Mouse (Mus musculus): ENCODE measurements around the gene Slc35e3.

The Slc35e3 gene

DNA sequence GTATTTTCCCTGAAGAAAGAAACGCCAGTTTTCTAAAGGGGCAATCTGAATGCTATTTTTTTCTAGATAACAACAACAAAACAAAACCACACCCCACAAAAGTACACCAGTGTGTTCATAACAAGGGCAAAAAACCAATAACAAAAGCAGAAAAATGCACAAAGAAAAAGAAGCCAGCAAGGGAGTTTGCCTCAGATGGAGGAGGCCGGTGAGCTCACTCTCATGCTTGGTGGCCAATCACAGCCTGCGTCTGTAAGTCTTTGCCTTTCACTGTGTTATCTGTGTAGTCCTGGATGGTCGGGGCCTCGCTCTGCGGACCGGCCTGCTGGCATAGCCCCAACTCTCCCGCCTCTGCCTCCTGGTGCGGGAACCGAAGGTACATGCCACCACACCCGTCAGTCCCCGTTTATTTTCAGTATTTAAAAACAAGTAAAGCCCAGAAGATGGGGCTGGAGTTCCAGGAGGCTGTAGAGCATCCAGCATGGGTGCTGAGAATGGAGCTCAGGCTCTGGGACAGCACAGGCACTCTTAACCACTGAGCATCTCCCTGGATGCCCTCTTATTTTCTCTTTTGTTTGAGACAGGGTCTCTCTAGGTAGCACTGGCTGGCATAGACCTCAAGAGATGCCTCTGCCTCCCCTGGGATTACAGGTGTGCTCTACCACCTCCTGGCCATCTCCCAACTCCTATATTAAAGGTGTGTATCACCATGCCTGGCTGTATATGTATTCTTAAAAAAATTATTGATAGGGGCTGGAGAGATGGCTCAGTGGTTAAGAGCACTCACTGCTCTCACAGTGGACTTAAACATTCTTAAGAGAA, 30.3 kb upstream of the Slc35e3 start:
- no peak for DNase-seq (ENCODE audit: low read depth, low spot score)

DNA sequence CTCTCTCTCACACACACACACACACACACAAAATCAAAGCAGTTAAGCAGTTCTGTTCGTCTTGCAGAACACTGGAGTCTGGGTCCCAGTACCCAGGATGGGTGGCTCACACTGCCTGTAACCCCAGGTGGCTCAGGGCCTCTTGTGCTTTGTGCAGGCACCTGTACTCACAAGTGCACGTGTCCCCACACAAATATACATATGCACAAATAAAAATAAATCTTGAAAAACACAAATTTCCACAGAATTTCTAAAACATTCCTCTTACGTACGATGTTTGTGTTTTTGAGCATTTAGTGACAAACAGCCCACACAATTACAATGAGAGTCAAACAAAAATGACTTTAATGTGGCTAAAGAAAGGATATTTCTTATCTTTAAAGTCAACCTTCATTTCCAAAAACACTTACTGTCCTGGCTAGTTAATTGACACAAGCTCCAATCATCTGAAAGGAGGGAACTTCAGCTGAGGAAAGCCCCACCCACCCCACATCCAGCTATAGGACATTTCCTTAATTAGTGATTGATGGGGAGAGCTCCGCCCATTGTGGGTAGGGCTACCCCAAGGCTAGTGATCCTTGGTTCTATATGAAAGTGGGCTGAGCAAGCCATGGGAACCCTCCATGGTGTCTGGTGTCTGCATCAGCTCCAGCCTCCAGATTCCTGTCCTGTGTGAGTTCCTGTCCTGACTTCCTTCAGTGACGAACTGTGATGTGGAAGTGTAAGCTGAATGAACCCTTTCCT, 29.4 kb upstream of the Slc35e3 start:
- peak; percentile 36 for DNase-seq (ENCODE audit: low read depth, low spot score)

DNA sequence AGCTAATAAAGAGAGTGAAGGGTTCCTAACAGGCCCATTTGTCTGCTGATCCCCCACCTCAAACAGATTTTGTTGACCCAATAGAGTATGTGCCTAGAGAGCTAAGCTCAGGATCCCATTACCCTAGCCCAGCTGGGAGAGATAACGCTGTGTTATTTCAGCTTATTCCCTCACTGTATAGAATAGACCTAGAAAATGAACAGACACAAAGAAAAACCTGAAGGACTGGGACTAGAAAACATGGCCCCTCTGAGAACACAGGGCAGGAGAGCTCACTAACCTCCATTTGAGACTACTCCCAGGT, 28.6 kb upstream of the Slc35e3 start:
- no peak for DNase-seq (ENCODE audit: low read depth, low spot score)

DNA sequence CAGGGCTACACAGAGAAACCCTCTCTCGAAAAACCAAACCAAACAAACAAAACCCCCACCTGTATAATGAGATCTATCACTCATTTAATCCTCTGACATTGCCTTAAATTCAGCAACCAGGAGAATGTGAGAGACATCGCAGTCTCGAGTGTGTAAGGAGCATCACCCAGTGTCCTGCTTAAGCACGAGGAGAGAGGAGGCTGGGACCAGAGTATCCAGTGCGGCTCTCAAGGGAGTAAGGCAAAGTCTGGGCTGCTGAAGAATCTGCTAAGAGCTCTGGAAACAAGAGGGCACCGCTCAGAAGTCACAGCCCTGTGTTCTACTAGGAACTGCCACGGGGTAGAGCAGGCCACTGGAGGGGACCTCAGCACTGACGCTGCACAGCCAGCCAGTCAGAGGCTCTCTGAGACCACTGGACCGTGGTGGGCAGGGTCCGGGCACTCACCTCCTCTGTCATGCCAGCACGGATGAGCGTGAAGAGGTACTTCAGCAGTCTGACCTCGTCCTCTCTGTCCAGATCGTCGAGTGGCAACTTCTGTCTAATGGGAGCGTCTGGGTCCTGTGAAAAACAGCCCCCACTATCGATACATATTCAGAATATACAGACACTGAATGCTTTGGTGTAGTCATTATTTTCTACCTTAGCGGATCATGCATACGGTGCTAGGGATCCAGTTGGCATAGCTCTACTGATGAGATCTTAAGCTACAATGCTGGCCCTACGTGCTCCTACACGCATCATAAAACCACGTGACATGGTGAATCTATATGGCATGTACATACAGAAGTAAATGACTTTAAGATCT, 28.0 kb upstream of the Slc35e3 start:
- no peak for DNase-seq (ENCODE audit: low read depth, low spot score)

DNA sequence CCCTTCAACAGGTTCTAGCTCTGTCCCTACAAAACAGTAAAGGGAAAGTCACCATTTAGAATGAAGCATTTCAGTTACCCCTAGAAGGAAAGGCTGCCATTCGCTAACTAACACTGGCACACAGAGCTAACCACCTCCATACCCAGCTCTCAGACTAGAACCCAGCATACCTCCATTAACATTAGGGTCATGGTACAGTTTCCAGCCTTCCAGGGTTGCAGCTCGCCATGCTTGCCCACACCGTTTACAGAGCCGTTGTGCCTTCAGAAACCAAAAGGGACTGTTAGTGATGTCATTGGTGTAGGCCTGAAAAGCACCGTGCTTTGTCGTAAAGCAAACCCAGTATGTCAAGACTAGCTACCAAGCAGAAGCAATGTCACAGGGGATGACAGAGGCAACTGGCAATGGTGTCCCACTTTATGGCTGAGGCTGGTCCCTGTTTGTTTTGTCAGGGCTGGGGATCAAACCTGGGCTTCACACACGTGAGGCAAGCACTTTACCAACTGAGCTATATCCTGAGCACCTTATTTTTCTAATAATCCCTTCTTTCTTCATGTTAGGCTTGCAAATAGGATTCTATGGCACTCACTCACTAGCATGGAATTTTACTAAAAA, 27.0 kb upstream of the Slc35e3 start:
- no peak for DNase-seq (ENCODE audit: low read depth, low spot score)

DNA sequence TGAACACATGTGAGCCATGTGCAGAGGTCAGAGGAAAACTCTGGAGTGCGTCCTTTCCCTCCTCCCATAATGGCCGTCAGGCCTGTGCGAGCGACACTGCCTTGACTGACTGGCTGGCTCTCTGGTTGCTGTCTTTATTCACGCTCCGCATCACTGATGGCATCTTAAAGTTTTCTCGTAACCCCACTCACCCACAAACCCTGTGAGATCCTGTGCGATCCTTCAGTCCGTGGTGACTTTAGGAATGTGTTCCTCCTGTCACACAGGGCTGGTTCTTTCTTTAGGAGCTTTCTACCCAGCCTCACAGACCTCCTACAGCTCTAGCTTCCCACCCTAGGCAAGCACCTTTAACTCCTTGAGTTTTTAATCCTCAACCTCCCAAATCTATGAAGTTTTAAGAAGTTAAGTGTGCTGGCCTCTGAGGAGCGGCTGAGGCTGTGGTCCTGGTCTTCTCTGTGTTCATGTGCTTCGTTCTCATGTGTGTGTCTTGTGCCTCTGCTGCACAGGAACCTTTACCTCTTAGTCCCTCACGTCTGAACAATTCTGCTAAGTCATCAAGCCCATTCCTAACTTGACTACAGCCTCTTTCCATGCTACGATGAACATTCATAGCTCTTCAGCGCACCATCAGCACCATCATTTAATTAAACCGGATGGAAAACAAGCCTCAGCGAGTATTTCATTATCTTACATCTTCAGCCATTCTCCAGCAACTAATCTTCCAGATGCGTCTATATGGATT, 26.4 kb upstream of the Slc35e3 start:
- no peak for DNase-seq (ENCODE audit: low read depth, low spot score)

DNA sequence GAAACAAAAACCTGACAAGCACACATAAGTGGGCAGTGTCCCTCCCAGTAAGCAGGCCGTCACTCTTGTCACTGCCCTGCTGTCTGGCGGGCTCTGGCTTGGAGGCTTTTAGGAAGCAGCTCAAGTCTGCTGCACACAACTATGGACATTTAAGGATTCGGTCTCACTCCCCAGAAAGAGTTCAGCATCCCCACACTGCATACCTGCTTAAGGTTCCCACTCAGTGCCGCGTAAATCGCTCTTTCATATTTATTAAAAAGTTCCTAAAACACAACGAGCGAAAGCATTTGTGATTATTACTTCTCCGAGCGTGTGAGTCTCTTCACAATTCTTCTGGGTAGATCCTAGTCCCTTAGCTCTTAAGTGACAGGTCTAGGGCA, 25.0 kb upstream of the Slc35e3 start:
- DNase-seq (ENCODE audit: low read depth, low spot score), result no peak

DNA sequence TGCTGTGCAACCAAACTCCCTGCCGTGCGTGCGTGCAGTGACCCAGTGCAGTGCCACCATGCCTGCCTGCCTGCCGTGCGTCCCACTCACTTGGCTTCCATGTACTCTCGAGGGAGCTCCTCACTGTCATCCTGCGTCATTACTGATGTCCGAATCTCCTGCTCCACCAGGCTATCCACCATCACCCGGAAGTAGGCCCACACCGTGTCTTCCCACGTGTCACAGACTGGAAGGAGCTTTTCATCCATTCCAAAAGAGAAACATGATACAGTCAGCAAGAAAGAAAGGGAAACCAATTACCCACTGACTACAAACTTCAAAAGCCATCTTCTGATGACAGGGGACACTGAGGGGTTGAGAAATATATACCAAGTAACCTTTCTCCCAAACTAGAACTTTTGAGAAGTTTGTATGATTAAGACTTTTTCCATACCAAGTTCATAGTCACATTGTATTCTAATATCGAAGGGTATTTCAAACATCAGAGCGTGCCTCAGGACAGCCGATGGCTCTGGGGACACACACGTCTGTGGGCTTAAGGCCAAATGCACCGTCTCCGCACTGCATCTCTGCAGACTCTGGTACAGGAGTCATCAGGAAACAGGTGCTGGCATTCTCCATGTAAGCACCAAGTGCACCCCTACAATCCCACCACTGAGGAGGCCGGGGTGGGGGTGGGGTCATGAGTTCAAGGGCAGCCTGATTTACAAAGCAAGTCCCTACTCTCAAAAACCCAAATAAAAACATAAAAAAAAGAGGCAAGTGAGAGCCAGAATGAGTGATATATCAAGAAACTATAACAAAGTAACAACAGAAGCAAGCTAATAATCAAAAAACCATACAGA, 24.3 kb upstream of the Slc35e3 start:
- no peak for DNase-seq (ENCODE audit: low read depth, low spot score)

DNA sequence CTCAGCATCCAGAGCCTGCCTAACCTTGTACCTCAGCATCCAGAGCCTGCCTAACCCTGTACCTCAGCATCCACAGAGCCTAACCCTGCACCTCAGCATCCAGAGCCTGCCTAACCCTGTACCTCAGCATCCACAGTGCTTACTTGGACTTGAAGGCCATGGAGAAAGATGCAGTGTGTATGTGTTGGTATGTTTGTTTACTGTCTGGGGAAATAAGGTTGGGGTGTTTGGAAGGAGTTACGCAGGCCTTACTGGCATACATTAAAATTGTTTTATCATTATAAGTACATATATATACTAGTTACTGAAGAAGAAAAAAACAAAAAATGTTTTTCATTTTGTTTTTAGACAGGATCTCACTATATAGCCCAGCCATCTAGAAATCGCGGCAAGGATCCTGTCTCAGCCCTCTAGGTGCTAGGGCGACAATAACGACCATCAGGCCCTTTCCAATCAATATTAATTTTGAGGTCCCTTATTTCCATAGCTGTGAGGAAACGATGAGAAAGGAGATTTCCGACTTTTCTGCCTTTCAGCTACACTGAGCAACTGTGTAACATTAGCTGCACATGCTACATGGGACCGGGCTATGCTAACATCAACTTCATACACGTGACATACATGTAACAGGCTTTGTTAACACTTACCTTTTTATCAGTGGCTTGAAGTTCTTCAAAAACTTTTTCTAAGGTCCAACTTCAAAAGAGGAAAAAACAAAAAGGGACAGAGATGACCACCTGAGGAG, 23.5 kb upstream of the Slc35e3 start:
- no peak for DNase-seq (ENCODE audit: low read depth, low spot score)

DNA sequence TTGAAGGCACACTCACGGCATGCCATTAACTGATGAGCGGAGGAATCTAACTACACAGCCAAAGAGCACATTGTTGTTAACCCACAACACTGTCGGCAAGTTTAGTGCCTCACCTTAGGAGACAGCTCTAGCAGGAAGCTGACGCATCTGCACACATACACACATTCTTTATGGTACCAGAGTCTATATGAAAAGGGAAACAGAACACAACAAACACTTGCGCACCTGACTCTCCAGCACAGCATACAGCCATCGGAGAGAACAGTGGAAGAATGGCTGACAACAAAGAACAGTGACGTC, 21.9 kb upstream of the Slc35e3 start:
- no peak for DNase-seq (ENCODE audit: low read depth, low spot score)

DNA sequence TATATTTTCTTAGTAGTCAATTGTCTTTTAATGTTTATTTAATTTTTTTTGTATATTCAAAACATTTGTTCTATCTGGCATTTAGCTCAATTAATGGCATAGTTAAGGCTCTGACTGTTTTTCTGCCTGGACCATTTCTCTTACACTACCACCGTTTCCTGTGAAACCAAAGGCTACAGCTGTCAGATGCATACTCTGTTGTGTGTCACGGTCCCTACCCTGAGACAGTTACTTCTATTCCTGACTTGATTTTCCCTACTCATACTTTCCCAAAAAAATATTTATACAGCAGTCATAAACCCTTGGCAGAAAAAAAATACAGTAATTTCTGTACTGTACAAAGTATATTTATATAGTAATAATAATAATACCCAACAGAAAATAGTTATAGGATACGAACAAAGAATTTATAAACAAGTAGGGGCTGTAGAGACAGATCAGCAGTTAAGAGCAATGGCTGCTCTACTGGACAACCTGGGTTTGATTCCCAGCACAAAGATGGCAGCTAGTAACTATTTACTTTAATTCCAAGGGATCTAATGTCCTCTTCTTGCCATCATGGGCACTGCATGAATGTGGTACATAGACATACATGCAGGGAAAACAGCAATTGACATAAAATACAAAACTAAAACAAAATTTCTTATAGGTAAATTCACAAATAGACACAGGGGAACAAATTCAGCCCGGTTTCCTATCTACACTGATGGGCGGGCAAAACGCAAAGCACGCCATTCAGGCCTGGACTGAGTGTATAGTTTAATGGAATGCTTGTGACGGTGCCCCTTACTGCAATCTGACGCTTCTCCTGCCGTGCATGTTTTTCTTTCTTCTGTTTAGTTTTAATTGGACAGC, 21.3 kb upstream of the Slc35e3 start:
- DNase-seq (ENCODE audit: low read depth, low spot score), result no peak

DNA sequence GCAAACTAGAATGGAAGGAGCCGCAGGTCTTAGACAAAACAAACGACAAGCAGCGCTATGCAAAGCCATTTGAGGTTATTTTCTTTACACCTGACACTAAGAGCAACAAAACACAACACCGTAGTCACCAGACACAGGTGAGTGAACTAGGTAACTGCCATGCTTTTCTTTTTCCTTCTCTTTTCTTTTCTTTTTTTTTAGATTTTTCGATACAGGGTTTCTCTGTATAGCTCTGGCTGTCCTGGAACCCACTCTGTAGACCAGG, 20.7 kb upstream of the Slc35e3 start:
- DNase-seq (ENCODE audit: low read depth, low spot score), result no peak

DNA sequence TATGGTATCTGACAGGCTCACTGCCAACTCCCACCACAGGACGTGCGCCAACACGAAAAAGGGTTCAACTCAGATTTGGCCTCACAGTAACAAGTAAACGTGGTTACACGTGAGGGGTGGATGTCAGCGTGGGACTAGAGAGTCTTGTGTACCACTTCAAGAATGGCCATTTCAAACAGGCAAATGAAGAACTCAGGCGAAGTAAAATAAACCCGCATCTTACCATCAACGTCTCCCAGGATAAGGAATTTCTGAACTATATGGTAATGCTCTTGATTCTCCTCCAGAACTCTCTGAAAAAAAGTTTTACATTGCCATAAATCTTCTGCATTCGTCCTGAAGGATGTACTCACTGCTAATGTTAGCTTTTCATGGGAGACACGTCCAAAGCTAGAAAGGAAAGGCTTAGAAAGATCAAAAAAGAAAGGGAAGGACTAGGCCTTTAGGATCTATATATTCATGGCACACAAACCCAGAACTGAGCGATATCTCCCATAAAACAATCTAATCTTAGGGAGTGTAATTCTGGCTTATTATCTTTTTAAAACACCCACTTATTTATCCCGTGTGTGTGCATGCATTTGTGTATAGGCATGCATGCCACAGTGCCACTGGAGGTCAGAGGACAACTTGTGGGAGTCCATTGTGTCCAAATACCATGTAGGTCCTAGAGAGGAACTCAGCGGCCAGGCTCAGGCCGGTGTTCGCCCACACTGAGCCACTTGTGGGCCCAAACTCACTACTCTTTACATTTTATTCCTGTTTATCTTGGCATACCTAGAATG, 20.1 kb upstream of the Slc35e3 start:
- no peak for DNase-seq (ENCODE audit: low read depth, low spot score)

DNA sequence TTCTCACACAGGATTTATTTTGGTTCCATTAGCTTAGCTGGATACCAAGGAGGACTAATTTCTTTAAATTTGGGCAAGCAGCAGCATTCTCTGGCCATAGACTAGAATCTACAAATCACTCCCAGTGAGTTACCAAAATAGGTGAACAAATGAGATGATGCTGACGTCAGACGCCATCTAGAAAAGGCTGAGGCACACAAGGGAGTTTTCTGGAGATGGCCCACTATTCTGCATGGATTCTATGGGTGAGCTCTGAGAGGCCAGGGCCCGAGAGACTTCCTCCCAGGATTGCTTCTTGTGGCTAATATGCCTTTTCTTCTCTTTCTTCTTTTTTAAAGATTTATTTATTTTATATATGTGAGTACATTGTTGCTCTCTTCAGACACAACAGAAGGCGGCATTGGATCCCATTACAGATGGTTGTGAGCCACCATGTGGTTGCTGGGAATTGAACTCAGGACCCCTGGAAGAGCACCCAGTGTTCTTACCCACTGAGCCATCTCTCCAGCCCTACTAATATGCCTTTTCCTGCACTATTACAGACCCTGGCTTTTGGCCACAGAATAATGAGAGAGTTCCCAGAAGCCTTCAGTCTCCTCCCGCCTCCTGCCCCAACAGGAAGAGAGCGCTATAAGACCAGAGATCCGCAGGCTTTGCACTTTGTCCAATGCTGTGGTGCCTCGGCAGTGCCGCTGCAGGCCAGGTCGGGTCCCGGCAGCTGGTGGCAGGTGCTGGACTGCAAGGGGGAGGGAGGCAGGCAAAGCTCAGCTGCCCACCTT, 19.1 kb upstream of the Slc35e3 start:
- DNase-seq (ENCODE audit: low read depth, low spot score), result no peak

DNA sequence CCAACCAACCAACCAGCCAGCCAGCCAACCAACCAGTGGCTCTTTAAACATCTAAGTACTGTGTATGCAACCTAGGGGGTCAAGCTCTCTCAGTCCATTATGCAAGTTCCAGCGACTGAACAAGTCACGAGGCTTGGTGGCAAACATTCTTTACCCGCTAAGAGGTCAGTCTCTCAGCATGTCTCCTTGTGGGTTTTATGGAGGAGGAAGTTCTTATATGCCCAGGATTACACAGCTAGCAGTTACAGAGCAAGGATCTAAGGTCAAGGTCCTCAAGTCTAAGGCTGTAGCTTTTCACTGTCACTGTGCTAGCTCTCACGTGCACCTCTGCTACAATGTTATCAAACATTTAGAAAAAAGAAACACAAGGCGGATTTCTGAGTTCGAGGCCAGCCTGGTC, 18.4 kb upstream of the Slc35e3 start:
- DNase-seq (ENCODE audit: low read depth, low spot score), result no peak

DNA sequence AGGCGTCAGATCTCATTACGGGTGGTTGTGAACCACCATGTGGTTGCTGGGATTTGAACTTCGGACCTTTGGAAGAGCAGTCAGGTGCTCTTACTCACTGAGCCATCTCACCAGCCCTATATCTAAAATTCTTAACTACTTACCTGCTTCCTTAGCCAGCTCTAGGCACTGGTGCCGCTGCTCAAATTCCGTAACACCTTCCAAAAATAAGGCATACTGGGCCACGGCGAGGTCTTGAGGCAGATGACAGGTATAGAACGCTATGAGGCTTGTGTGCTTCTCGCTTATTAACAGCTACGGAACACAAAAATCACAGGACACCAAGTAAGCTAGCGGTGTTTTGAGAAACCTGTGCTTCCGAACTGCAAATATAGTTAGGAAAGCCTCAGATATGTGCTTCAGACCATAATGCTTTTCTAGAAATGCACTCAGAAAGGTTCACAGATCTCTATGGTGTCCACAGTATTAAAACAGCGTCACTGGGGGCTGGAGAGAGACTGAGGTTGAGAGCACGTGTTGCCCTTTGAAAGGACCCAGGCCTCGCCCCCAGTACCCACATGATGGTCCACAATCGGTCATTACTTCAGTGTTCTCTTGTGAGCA, 17.5 kb upstream of the Slc35e3 start:
- DNase-seq (ENCODE audit: low read depth, low spot score), result no peak

DNA sequence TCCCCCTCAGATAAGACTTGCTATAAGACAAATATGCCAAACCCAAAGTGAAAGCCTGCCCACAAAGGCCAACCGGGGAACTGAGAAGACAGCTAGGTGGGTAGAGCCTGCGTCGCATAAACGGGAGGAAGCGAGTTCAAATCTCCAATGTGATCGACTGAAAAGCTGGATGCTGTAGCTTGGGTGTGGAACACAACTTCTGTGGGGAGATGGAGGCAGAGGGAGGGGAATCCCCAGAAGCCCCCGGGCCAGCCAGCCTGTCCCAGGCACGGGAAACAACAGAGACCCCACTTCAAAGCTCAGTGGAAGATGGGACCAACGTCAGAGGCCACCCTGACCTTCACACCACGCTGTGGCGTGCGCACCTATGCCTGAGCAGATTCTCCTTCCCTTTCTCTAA, 16.8 kb upstream of the Slc35e3 start:
- DNase-seq (ENCODE audit: low read depth, low spot score), result no peak

Measured in ES-CJ7 (cell line).